Mouse (Mus musculus): Measurements from ENCODE around the gene Sec24c. TPM values are rescaled to one million over a fixed set of nuclear protein-coding genes. Genes with fewer than 3 reads are reported as not detected.

Sec24c gene
- total RNA-seq (2023) = 246 TPM

DNA sequence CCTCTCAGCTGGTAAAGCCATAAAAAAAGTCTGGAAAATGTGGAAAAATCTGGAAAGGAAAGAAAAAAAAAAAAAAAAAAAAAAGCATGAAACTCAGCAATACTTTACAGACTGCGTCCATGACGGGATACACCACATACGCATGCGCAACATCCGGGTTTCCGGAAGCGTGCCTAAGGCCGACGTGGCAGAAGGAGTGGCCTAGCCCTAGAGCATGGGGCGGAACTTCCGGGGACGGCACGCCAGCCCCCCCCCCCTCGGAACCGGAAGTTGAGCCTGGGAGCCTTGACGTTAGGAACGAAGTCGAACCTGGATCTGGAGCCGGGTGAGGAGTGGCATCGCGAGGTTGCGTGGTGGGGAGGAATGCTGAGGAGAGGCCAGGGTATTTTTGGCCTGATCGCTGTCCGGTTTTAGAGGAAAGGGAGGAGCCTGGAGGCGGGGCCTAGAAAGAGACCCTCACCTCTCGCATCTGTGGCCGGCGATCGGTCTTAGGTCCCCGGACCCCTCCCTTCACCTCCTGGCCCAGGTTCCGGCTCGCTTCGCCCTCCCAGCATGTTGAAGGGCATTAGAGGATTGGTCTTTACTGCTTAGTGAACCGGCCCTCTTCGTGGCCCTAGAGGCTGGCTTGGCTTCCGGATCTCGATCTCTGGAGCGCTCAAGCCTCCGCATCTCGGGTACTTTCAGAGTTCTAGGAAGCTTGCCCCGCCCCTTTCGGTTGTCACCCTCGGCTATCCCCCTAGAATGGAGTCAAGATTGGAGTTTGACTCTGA lies at the start of gene Sec24c:
Gene Sec24c (plus strand): TSS at position 245 of the 770 bp plus-strand sequence.

DNA sequence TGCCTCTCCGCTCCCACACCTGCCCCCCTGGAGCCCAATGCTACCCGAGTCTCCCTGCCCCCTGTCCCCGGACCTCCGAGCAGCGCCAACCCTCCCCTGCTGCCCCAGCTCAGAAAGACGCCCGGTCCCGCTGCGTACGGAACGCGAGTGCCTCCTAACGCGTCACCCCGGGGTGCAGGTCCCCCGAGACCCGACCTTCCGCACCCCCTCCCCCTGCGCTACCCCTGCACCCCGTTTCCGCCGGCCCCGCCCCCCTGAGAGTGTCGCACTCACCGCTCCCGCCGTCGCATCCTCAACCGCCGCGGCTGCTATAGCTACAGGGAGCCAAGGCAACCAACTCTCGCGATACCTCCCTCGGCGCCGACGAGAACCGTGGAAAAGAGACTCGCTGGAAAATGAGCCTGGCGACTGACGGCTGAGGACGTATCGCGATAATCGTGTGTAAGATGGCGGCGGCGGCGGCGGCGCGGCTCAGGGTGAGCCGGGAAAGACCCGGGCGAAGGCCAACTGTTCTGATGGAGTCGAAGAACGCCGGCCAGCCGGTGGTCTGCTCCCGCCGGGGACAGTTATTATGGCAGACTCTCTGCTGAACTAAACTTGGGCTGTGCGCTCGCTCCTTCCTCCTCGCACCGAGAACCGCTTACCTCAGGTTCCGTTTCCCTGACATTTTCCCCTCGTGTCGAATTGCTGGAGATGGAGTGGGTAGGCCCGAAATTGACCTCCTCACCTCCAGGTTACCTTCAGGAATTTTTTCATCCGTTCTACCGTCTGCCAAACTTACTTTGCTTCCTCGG lies 33.3 kb upstream of the Sec24c start, which contains the start of gene Usp54:
Gene Usp54 (minus strand): TSS at position 420 of the 794 bp plus-strand sequence.

DNA sequence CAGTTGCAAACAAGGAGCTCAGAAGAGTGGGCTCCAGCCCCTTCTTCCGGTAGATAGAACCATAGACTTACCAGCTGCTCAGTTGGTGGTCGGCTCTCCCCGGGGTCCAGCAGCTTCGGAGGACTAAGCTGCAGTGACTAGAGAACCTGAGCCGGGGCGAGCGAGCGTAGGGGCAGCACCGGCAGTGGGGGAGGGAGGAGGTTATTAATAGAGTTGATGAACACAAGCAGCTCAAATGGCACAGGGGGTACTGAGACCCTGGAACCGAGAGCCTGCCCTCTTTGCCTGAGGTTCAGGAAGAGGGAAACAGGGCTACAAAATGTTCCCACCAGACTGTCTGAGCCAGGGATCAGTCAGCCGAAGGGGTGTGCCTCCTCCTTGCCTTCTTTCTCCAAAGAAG lies 17.7 kb upstream of the Sec24c start, which contains the start of gene Myoz1:
Gene Myoz1 (minus strand): TSS at position 180 of the 400 bp plus-strand sequence.

DNA sequence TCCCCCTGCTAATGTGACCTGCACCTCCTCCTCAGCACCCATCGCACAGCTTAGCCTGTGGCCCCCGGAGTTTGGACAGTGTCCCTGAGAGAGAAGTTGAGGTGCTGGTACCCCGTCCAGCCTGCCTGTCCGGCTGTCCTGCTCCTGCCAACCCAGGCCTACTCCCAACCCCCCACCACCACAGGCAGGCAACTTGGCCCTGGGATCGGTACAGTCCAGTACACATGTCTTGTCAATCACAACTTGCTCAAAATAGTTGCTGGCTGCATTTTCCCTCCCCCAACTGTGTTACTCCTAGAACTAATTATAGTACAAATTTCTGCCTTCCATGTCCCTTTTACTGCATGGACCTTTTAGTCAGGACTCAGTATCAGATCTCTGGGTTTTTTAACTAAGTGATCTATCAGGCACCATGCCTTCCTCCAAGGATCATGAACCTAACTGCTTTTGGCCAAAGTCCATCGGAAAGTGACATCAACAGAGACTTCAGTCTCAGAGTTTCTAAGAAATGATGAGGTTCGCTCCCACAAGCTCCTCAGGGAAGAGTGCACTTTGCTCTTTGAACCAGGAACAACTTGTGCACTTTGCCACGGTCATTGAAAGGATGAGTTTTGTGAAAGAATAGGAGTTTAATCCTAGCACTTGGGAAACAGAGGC lies 5.8 kb upstream of the Sec24c start, which contains the start of gene Synpo2l:
Gene Synpo2l (minus strand): TSS at position 201 of the 657 bp plus-strand sequence.

DNA sequence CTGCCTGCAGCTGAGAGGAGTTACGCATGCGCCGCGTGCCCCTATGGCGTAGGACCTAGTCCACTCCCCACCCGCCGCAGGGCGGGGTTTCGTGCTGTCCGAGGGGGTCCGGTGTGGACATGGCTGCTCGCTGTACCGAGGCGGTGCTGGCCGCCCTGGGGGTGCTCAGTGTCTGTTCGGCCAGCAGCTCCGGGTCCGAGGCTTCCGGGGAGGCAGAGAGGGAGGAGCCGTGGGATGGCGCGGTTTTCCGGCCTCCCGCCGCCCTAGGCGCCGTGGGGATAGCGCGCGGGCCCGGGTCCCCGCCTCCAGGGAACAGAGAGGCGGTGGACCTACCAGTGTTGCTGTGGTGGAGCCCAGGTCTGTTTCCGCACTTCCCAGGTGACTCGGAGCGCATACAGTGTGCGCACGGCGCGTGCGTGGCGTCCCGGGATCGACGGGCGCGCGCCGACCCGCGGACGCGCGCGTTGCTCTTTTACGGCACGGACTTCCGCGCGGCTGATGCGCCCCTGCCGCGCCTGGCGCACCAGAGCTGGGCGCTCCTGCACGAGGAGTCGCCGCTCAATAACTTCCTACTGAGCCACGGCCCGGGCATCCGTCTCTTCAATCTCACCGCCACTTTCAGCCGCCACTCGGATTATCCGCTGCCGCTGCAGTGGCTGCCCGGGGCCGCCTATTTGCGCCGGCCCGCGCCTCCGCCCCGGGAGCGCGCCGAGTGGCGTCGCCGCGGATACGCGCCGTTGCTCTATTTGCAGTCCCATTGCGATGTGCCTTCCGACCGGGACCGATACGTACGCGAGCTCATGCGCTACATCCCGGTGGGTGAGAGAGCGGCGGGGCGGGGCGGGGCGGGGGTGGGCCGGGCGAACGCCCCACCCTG lies 21.0 kb downstream of the Sec24c start, which contains the start of gene Fut11:
Gene Fut11 (plus strand): TSS at position 85 of the 877 bp plus-strand sequence.

DNA sequence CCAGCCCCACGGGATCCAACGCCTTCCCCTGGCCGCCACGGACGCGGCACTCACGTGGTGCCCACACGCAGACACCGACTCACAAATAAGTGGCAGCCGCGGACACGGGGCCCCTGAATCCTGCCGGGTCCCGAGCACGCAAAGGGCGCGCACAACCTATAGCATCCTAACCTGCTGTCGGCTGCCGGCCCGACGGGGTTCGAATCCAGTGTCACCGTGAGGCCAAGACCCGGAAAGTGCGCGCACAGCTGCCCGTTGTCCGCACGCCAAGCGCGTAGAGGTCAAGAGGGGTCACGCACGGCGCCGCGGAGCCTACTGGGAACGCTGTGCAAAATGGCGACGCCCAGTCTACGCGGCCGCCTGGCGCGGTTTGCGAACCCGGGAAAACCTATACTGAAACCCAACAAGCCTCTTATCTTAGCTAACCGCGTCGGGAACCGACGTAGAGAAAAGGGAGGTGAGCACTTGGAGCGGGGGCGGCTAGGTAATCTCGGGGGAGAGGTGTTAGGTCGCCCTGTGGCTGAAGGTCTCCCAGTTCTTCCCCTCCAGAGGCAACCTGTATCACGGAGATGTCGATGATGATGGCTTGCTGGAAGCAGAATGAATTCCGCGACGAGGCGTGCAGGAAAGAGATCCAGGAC lies 28.8 kb downstream of the Sec24c start, which contains the start of gene Chchd1:
Gene Chchd1 (plus strand): TSS at position 266 of the 641 bp plus-strand sequence.

DNA sequence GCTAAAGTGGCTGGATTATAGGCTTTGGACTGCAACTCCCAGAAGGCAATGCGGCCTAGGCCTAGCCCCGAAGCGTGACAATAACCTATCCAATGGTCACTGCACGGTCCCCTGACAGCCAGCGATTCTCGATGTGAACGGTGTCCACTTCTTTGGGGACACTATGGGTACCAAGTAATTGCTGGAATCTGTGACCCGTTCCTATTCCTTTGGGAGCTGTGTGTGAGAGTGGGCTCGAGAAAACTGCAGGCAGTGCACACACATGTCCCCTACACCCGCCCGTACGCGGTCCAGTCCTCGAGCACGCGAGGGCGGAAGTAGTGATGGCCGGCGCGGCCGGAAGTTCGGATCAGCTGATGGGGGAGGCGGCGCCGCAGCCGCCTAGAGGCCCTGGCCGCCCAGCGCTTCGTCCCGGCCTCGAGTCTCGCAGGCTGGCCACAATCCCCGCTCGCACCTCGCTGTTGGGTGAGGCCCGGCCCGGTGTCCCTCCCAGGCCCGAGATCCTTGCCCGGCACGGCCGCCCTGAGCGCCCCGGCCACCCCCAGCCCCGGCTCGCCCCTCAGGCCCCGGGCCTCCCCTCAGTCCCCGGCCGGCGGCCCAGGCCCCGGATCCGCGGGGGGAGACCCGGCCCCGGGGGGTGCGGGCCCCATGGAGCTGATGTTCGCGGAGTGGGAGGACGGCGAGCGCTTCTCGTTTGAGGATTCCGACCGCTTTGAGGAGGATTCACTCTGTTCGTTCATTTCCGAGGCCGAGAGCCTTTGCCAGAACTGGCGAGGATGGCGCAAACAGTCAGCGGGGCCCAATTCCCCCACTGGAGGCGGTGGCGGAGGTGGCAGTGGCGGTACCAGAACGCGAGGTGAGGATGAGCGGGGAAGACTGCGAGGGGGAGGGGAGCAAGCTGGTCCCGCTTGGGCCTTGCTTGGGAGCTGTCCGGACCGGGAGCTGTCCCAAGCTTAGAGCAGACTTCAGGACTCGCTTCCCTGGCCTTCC lies 33.4 kb downstream of the Sec24c start, which contains the start of gene Zswim8:
Gene Zswim8 (plus strand): TSS at position 352 of the 990 bp plus-strand sequence.

DNA sequence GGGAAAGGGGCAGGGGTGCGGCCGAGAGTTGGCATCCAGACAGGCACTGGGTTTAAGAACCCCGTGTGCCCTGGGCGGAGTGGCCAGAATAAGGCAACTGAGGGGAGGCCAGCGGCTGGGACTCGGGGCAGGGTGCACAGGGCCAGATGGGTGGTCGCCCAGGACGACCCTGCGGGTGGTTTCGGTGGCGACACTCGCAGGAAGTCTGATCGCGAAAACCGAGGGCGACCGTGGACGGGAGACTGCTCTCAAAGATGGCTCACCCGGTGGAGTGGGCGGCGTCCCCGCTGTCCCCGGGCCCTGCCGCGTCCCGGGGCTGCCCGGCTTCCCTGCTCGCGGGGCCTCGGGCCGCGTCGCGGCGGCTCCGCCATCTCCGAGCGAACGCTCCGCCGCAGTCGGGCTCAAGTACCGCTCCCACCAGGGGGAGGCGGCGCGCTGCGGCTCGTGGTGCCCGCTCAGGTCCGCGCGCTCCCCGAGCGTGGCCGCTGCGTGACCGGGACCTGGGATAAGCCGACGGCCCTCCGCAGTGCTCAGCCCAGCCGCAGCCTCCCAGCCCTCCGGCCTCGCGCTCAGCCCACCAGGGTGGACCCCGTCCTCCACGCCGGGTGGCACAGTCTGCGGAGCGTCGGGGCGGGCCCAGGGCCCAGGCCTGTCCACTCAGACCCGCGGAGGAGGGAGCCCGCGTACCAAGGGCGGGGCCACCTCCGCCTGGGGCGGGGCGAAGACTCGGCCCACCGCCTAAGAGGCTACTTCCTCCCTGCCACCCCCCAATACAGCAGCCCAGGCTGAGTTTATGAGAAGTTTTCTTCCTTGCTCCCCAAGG lies 60.1 kb downstream of the Sec24c start, which contains the start of gene Ndst2:
Gene Ndst2 (minus strand): TSS at position 611 of the 823 bp plus-strand sequence.

Other genes with a start within 250 kb of the Sec24c start
- gene Cfap70, start 222.1 kb upstream of the Sec24c start, total RNA-seq (2023) = not detected
- 43.8 TPM for gene Anxa7, start 194.2 kb upstream of the Sec24c start, total RNA-seq (2023)
- gene Mss51, start 177.4 kb upstream of the Sec24c start, total RNA-seq (2023) = 7.5 TPM
- 98.7 TPM for gene Ppp3cb, start 127.7 kb upstream of the Sec24c start, total RNA-seq (2023)
- 3.5 TPM for gene Usp54, start 33.2 kb upstream of the Sec24c start, total RNA-seq (2023)
- not detected for gene Myoz1, start 17.8 kb upstream of the Sec24c start, total RNA-seq (2023)
- gene Synpo2l, start 6.0 kb upstream of the Sec24c start, total RNA-seq (2023) = not detected
- gene Fut11, start 20.7 kb downstream of the Sec24c start, total RNA-seq (2023) = 7.0 TPM
- 36.4 TPM for gene Chchd1, start 28.7 kb downstream of the Sec24c start, total RNA-seq (2023)
- 138 TPM for gene Zswim8, start 33.2 kb downstream of the Sec24c start, total RNA-seq (2023)
- gene Ndst2, start 60.3 kb downstream of the Sec24c start, total RNA-seq (2023) = 39.7 TPM
- gene Camk2g, start 119.8 kb downstream of the Sec24c start, total RNA-seq (2023) = 64.0 TPM
- gene Plau, start 162.4 kb downstream of the Sec24c start, total RNA-seq (2023) = 0.43 TPM

All from CD8-positive naive resting alpha-beta T cell, adult 57 days (primary cell).